Mouse (Mus musculus): ENCODE results near the gene Slc13a3.
"Not testable (repeated sequence)": the region's sequence is repeated elsewhere in the genome, so short reads cannot be mapped to it uniquely, and the experiment has no call there.

The Slc13a3 gene

GRCm38 (mm10) chr2:165473003-165473402 is at the start of gene Slc13a3:
Gene Slc13a3, minus strand, starts transcription at chr2:165473230.
- peak; percentile 9 for DNase-seq

- DNase-seq: no peak
Measured at GRCm38 (mm10) chr2:165515178-165515728, 42.2 kb upstream of the Slc13a3 start.

- peak; percentile 56 for DNase-seq
Measured at GRCm38 (mm10) chr2:165512870-165513600, 40.0 kb upstream of the Slc13a3 start.

- DNase-seq: no peak
Measured at GRCm38 (mm10) chr2:165512426-165512825, 39.4 kb upstream of the Slc13a3 start.

GRCm38 (mm10) chr2:165511530-165511929 is 38.5 kb upstream of the Slc13a3 start:
- DNase-seq: not testable (repeated sequence)

- not testable (repeated sequence) for DNase-seq
Measured at GRCm38 (mm10) chr2:165510914-165511458, 38.0 kb upstream of the Slc13a3 start.

GRCm38 (mm10) chr2:165510466-165510865 is 37.4 kb upstream of the Slc13a3 start:
- no peak for DNase-seq

GRCm38 (mm10) chr2:165509686-165510085 is 36.7 kb upstream of the Slc13a3 start:
- DNase-seq: no peak

GRCm38 (mm10) chr2:165503259-165504203 is 30.5 kb upstream of the Slc13a3 start, which contains the start of gene Slc2a10:
Gene Slc2a10, plus strand, starts transcription at chr2:165503787.
- DNase-seq: peak; percentile 64

GRCm38 (mm10) chr2:165498816-165499215 is 25.8 kb upstream of the Slc13a3 start:
- DNase-seq: no peak

- no peak for DNase-seq
Measured at GRCm38 (mm10) chr2:165497706-165498275, 24.8 kb upstream of the Slc13a3 start.

GRCm38 (mm10) chr2:165496251-165496650 is 23.2 kb upstream of the Slc13a3 start:
- peak; percentile 74 for DNase-seq

GRCm38 (mm10) chr2:165494495-165494894 is 21.5 kb upstream of the Slc13a3 start:
- DNase-seq: no peak

GRCm38 (mm10) chr2:165493587-165494210 is 20.7 kb upstream of the Slc13a3 start:
- no peak for DNase-seq

- DNase-seq: peak; percentile 87
Measured at GRCm38 (mm10) chr2:165492648-165493553, 19.9 kb upstream of the Slc13a3 start, which contains the start of gene Trp53rka. Gene Trp53rka, minus strand, starts transcription at chr2:165493324.

- DNase-seq: peak; percentile 53
Measured at GRCm38 (mm10) chr2:165486881-165487535, 14.0 kb upstream of the Slc13a3 start.

- DNase-seq: no peak
Measured at GRCm38 (mm10) chr2:165486401-165486800, 13.4 kb upstream of the Slc13a3 start.

- DNase-seq: no peak
Measured at GRCm38 (mm10) chr2:165485826-165486225, 12.8 kb upstream of the Slc13a3 start.

- DNase-seq: no peak
Measured at GRCm38 (mm10) chr2:165484152-165484551, 11.1 kb upstream of the Slc13a3 start.

GRCm38 (mm10) chr2:165482003-165482402 is 9.0 kb upstream of the Slc13a3 start:
- no peak for DNase-seq
